Mouse (Mus musculus) liver, embryonic 13.5 days (tissue): Measurements from ENCODE around the gene Ccr1. TPM values are rescaled to one million over a fixed set of nuclear protein-coding genes. Genes with fewer than 3 reads are reported as not detected.
"Not testable (repeated sequence)": the region's sequence is repeated elsewhere in the genome, so short reads cannot be mapped to it uniquely, and the experiment has no call there.

Experiments
- ATAC-seq: fragments of 200-750 bp; cut with Nextera tagmentation; 2 replicates; pipeline ENCODE4 v1.8.0; 2017; ENCODE audit warnings: low read depth, mild to moderate bottlenecking, moderate number of reproducible peaks, moderate library complexity
- DNase-seq: peaks from one replicate; pipeline ENCODE4 v3.0.0; 2022
- H3K27ac ChIP-seq: fragments of 300-500 bp; sonication (generic); 2 replicates; pipeline ENCODE4 v1.5.1; 2015; ENCODE audit warnings: moderate library complexity, mild to moderate bottlenecking, inconsistent platforms
- H3K27me3 ChIP-seq: fragments of 300-500 bp; sonication (generic); 2 replicates; pipeline ENCODE4 v1.6.1; 2015; ENCODE audit warnings: mild to moderate bottlenecking, inconsistent platforms
- H3K36me3 ChIP-seq: fragments of 300-500 bp; sonication (generic); 2 replicates; pipeline ENCODE4 v1.6.1; 2015; ENCODE audit warnings: mild to moderate bottlenecking, inconsistent platforms
- H3K4me1 ChIP-seq: fragments of 300-500 bp; sonication (generic); replicated peaks from 2 replicates; pipeline ENCODE4 v1.6.1; 2015; ENCODE audit warnings: inconsistent platforms
- H3K4me2 ChIP-seq: fragments of 300-500 bp; sonication (generic); 2 replicates; pipeline ENCODE4 v1.6.1; 2015; ENCODE audit warnings: inconsistent platforms, mild to moderate bottlenecking, moderate library complexity
- H3K4me3 ChIP-seq: fragments of 300-500 bp; sonication (generic); replicated peaks from 2 replicates; pipeline ENCODE4 v1.5.1; 2015; ENCODE audit warnings: mild to moderate bottlenecking, inconsistent platforms
- H3K9ac ChIP-seq: fragments of 300-500 bp; sonication (generic); 2 replicates; pipeline ENCODE4 v1.6.1; 2015; ENCODE audit warnings: mild to moderate bottlenecking, inconsistent platforms
- H3K9me3 ChIP-seq: fragments of 300-500 bp; sonication (generic); replicated peaks from 2 replicates; pipeline ENCODE4 v1.6.1; 2016; ENCODE audit warnings: inconsistent platforms
- WGBS: fragments of 180-500 bp; shearing (Covaris S2); methylation state at CpG from one replicate; pipeline ENCODE4 v1.1.7; 2015; ENCODE audit not compliant: insufficient replicate concordance; 5-methylcytosine and 5-hydroxymethylcytosine counted together
- polyA plus RNA-seq: library from polyadenylated mRNA; unstranded; fragments of >200 nt; fragmentation: Nextera tagmentation; extraction: Ambion mirVana; gene quantifications from 2 replicates; pipeline ENCODE4 v1.2.1, GENCODE M21; 2015

Gene Ccr1
- polyA plus RNA-seq, 1 experiment from 2014 or later, result 1.7 TPM

DNA sequence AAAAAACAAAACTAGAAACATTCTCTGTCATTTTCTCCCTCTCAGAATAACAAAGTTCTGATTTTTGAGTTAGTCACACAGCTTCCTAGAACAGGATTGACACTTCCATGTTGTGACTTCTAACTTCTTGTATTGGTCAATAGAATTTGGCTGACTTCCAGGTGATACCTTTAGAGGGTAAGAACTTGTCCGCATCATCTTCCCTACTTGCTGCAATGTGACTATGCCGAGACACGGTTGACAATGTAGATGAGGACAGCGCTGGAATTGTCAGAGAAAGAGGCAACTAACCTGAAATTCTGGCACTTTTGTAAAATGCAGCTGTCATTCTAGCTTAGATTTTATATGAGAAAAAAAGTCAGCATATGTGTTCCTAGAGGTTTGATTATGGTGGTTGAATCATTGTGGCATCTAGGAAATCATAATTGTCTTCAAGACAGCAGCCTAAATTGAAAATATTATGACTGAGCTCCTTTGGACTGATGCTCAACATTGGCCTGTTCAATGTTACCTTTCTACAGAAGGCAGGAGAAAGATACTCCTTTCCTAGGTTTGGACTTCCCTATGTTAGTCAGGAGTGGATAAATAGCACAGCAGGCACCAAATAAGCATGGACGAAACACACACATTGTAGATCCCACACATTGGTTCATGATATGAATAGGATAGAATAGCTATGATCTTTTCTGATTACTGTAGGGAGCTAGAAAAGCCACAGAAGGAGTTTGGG is 34.6 kb downstream of the Ccr1 start:
- Histone ChIP-seq H3K9me3 (no peaks in the 10 kb centered on the region), H3K27me3 (no peaks in the 10 kb centered on the region), H3K4me2 (no peak overlapping the region), H3K4me1 (peaks cover 37% of the 10 kb centered on the region), H3K9ac (no peak overlapping the region), H3K36me3 (no peaks in the 10 kb centered on the region), H3K27ac (no peak overlapping the region), H3K4me3 (no peak overlapping the region)
- WGBS, result 82% methylated on average over 5 of the region's 5 CpGs
- ATAC-seq, result no peak
- DNase-seq, result no peak

- Histone ChIP-seq H3K4me2 (no peak overlapping the region), H3K4me1 (peaks cover 45% of the 10 kb centered on the region), H3K27ac (peak overlapping the region; percentile 18; the same call in 1 of the 2 replicates)
Observed at GRCm38 (mm10) chr9:123932911-123933675, 35.4 kb downstream of the Ccr1 start.

DNA sequence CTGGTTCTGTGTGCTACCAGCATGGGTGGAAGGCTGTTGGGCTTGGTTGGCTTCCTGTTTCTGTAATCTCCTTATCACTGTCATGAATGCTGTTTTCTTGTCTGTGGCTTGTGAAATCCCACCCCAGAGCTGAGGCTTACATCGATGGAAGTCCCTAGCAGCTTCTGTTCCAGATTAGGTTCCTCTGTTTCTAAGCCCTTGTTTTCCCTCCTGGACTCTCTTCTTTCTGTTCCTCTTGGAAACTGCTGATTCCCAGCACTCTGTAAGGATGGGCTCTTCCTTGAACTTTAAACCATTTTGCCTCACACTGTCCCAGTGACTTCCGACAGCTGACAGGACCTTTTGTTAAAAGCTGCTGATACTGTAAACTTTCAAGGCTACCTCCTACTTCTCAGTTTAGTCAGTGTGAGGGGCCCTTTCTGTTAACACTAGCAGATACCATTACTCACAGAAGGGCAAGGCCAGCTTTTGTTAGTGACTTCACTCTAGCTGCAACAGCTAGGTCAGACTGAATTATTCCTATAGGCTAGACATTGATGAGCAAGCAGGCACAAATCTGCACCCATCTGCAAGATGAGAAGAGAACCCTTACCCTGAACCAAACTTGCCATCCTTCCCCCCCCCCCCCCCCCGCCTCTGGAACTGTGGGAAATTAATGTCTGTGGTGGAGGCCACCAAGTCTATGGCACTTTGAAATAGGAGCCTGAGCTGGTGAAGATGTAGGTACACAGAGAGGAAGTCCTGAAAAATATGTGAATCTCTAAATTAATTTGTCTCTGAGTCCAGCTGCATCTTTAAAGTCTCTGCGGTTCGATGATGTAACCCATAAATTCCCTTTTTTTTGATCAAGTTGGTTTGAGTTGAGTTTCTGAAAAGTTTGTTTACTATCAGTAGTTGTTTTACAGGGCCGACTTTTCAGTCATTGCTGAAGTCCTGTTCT is 36.5 kb downstream of the Ccr1 start:
- H3K36me3 ChIP-seq, result no peaks in the 10 kb centered on the region
- no peaks in the 10 kb centered on the region for H3K27me3 ChIP-seq
- peak; percentile 63 for ATAC-seq
- H3K9me3 ChIP-seq, result no peaks in the 10 kb centered on the region
- H3K9ac ChIP-seq, result 0 out of 2 replicates have a peak overlapping the region, but pooled peaks have one; percentile 0
- H3K4me3 ChIP-seq, result no peak overlapping the region
- 31% methylated on average over 6 of the region's 6 CpGs for WGBS
- H3K4me1 ChIP-seq, result peaks cover 56% of the 10 kb centered on the region
- no peak overlapping the region for H3K4me2 ChIP-seq
- DNase-seq, result no peak
- H3K27ac ChIP-seq, result peak overlapping the region; percentile 18

More at GRCm38 (mm10) chr9:123932911-123933675, 35.4 kb downstream of the Ccr1 start:
- WGBS, result 66% methylated on average over 19 of the region's 19 CpGs
- Histone ChIP-seq H3K9ac (no peak overlapping the region), H3K4me3 (no peak overlapping the region), H3K9me3 (no peaks in the 10 kb centered on the region), H3K36me3 (no peaks in the 10 kb centered on the region), H3K27me3 (no peaks in the 10 kb centered on the region)
- no peak for DNase-seq
- no peak for ATAC-seq

DNA sequence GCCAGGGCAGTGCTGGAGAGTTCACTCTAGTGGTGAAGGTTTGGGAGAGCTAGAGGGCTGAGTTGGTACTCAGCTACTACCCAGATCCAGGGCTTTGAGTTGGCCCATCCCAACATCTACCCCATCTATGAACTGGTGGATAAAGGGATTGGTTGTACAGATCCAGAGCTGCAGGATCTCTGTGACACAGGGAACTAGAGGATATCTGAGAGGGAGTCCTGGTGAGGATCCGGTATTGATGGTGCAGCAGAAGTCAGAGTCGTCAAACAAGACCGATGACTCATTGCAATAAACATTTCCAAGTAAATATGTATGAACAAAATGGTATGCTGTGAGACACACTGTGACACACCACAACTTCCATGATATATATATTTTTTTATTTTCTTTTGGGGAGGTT is 37.6 kb downstream of the Ccr1 start:
- DNase-seq (no peak), ATAC-seq (no peak)
- Histone ChIP-seq H3K27ac (peak overlapping the region; percentile 76), H3K27me3 (no peaks in the 10 kb centered on the region), H3K4me1 (peaks cover 63% of the 10 kb centered on the region), H3K4me3 (no peak overlapping the region), H3K9ac (peak overlapping the region; percentile 2; the same call in 1 of the 2 replicates), H3K9me3 (peaks cover 2% of the 10 kb centered on the region; the same call in 1 of the 2 replicates), H3K36me3 (no peaks in the 10 kb centered on the region), H3K4me2 (no peak overlapping the region)
- 54% methylated on average over 3 of the region's 3 CpGs for WGBS

GRCm38 (mm10) chr9:123930476-123930875 is 38.0 kb downstream of the Ccr1 start:
- WGBS, result 36% methylated on average over 3 of the region's 3 CpGs
- Histone ChIP-seq H3K9ac (peak overlapping the region; percentile 2; the same call in 1 of the 2 replicates), H3K27me3 (no peaks in the 10 kb centered on the region), H3K9me3 (peaks cover 3% of the 10 kb centered on the region; the same call in 1 of the 2 replicates), H3K36me3 (no peaks in the 10 kb centered on the region), H3K4me3 (no peak overlapping the region), H3K4me2 (no peak overlapping the region), H3K27ac (peak overlapping the region; percentile 76), H3K4me1 (peaks cover 68% of the 10 kb centered on the region)
- DNase-seq (no peak), ATAC-seq (no peak)

DNA sequence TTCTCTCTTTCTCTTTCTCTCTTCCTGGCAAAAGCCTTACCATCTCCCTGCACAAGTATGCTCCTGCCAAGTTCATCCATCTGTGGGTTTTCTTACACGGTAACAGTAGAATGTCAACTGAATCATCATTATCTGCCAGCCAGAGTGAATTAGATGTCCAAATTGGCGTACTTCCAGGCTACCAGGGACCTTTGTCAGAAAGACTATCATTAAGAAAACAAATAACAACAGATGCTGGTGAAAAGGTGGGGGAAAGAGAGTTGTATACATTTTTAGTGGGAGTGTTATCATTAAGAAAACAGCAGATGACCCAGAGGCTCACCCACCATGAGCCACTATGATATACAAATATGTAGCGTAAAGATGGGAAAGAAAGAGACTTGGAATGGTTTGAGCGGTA is 38.6 kb downstream of the Ccr1 start:
- ATAC-seq, result no peak
- Histone ChIP-seq H3K4me3 (no peak overlapping the region), H3K9me3 (peaks cover 3% of the 10 kb centered on the region; the same call in 1 of the 2 replicates), H3K4me1 (peaks cover 69% of the 10 kb centered on the region), H3K27ac (peak overlapping the region; percentile 76), H3K4me2 (no peak overlapping the region), H3K36me3 (no peaks in the 10 kb centered on the region), H3K27me3 (no peaks in the 10 kb centered on the region), H3K9ac (no peak overlapping the region)
- WGBS, result 66% methylated on average over 4 of the region's 4 CpGs
- no peak for DNase-seq

GRCm38 (mm10) chr9:123928759-123929246 is 39.7 kb downstream of the Ccr1 start:
- Histone ChIP-seq H3K9ac (peak overlapping the region; percentile 58), H3K27ac (peak overlapping the region; percentile 76), H3K4me2 (peak overlapping the region; percentile 67), H3K36me3 (no peaks in the 10 kb centered on the region), H3K9me3 (peaks cover 3% of the 10 kb centered on the region; the same call in 1 of the 2 replicates), H3K4me3 (peak overlapping the region; percentile 37), H3K4me1 (peaks cover 78% of the 10 kb centered on the region), H3K27me3 (no peaks in the 10 kb centered on the region)
- ATAC-seq (peak; percentile 17; the same call in 1 of the 2 replicates), DNase-seq (no peak)
- WGBS, result 4% methylated on average over 8 of the region's 8 CpGs

- ATAC-seq (no peak), DNase-seq (no peak)
- 12% methylated on average over 12 of the region's 12 CpGs for WGBS
- Histone ChIP-seq H3K27ac (peak overlapping the region; percentile 76), H3K9ac (peak overlapping the region; percentile 58), H3K4me2 (peak overlapping the region; percentile 67), H3K4me1 (peaks cover 84% of the 10 kb centered on the region), H3K9me3 (peaks cover 3% of the 10 kb centered on the region; the same call in 1 of the 2 replicates), H3K27me3 (no peaks in the 10 kb centered on the region), H3K36me3 (no peaks in the 10 kb centered on the region), H3K4me3 (peak overlapping the region; percentile 37)
Observed at GRCm38 (mm10) chr9:123928118-123928758, 40.3 kb downstream of the Ccr1 start.

- H3K4me1 ChIP-seq, result peaks cover 81% of the 10 kb centered on the region
- no peaks in the 10 kb centered on the region for H3K27me3 ChIP-seq
- no peak overlapping the region for H3K9ac ChIP-seq
- 44% methylated on average over 16 of the region's 16 CpGs for WGBS
- H3K27ac ChIP-seq, result peak overlapping the region; percentile 54
- peak overlapping the region; percentile 67 for H3K4me2 ChIP-seq
- ATAC-seq (no peak), DNase-seq (no peak)
- no peaks in the 10 kb centered on the region for H3K36me3 ChIP-seq
- H3K4me3 ChIP-seq, result peak overlapping the region; percentile 37
- peaks cover 3% of the 10 kb centered on the region; the same call in 1 of the 2 replicates for H3K9me3 ChIP-seq
Observed at GRCm38 (mm10) chr9:123927281-123927960, 41.1 kb downstream of the Ccr1 start.

GRCm38 (mm10) chr9:123926041-123926440 is 42.5 kb downstream of the Ccr1 start:
- not testable (repeated sequence) for H3K36me3 ChIP-seq, H3K9me3 ChIP-seq, ATAC-seq, H3K27ac ChIP-seq, H3K27me3 ChIP-seq, DNase-seq
- Histone ChIP-seq H3K4me3 (peak overlapping the region; percentile 68), H3K9ac (peak overlapping the region; percentile 63), H3K4me1 (peaks cover 70% of the 10 kb centered on the region), H3K4me2 (peak overlapping the region; percentile 95)
- WGBS, result 2% methylated on average over 5 of the region's 5 CpGs
